Mouse (Mus musculus) stomach, embryonic 14.5 days (tissue): ENCODE results near the gene Shroom1. TPM values are rescaled to one million over a fixed set of nuclear protein-coding genes. Genes with fewer than 3 reads are reported as not detected.

Experiments
- ATAC-seq: fragments of 200-750 bp; cut with Nextera tagmentation; 2 replicates; pipeline ENCODE4 v1.8.0; 2017; ENCODE audit warnings: low read depth, moderate TSS enrichment; ENCODE audit not compliant: insufficient number of reproducible peaks, insufficient read depth, low FRiP score
- H3K27ac ChIP-seq: fragments of 300-500 bp; sonication (generic); 2 replicates; pipeline ENCODE4 v1.5.1; 2014; ENCODE audit warnings: mild to moderate bottlenecking, low read length, moderate library complexity, mixed read lengths
- H3K27me3 ChIP-seq: fragments of 300-500 bp; sonication (generic); 2 replicates; pipeline ENCODE4 v1.6.1; 2014; ENCODE audit warnings: low read length, control low read depth, mixed read lengths; ENCODE audit not compliant: control insufficient read depth, insufficient read depth
- H3K36me3 ChIP-seq: fragments of 300-500 bp; sonication (generic); 2 replicates; pipeline ENCODE4 v1.6.1; 2014; ENCODE audit warnings: mild to moderate bottlenecking, control low read depth, low read length, moderate library complexity, mixed read lengths; ENCODE audit not compliant: control insufficient read depth, insufficient read depth
- H3K4me1 ChIP-seq: fragments of 300-500 bp; sonication (generic); 2 replicates; pipeline ENCODE4 v1.6.1; 2014; ENCODE audit warnings: low read length, control low read depth, mixed read lengths; ENCODE audit not compliant: control insufficient read depth, insufficient read depth
- H3K4me2 ChIP-seq: fragments of 300-500 bp; sonication (generic); replicated peaks from 2 replicates; pipeline ENCODE4 v1.6.1; 2014; ENCODE audit warnings: low read depth, low read length, control low read depth
- H3K4me3 ChIP-seq: fragments of 300-500 bp; sonication (generic); 2 replicates; pipeline ENCODE4 v1.5.1; 2014; ENCODE audit warnings: low read depth, low read length, control low read depth
- H3K9ac ChIP-seq: fragments of 300-500 bp; sonication (generic); replicated peaks from 2 replicates; pipeline ENCODE4 v1.6.1; 2014; ENCODE audit warnings: low read depth, mild to moderate bottlenecking, control low read depth, low read length, moderate library complexity, mixed read lengths
- H3K9me3 ChIP-seq: fragments of 300-500 bp; sonication (generic); 2 replicates; pipeline ENCODE4 v1.6.1; 2016; ENCODE audit warnings: low read depth, low read length, control low read depth; ENCODE audit not compliant: control insufficient read depth
- WGBS: fragments of 180-500 bp; shearing (Covaris S2); extraction: QIAGEN DNeasy Blood & Tissue Kit; methylation state at CpG from one replicate; pipeline ENCODE4 v1.1.7; 2014; 5-methylcytosine and 5-hydroxymethylcytosine counted together
- polyA plus RNA-seq: library from polyadenylated mRNA; unstranded; fragments of >200 nt; fragmentation: Nextera tagmentation; extraction: Ambion mirVana; gene quantifications from 2 replicates; pipeline ENCODE4 v1.2.1, GENCODE M21; 2014

Shroom1 gene
- polyA plus RNA-seq, 1 experiment from 2014 or later: 1.1 TPM

DNA sequence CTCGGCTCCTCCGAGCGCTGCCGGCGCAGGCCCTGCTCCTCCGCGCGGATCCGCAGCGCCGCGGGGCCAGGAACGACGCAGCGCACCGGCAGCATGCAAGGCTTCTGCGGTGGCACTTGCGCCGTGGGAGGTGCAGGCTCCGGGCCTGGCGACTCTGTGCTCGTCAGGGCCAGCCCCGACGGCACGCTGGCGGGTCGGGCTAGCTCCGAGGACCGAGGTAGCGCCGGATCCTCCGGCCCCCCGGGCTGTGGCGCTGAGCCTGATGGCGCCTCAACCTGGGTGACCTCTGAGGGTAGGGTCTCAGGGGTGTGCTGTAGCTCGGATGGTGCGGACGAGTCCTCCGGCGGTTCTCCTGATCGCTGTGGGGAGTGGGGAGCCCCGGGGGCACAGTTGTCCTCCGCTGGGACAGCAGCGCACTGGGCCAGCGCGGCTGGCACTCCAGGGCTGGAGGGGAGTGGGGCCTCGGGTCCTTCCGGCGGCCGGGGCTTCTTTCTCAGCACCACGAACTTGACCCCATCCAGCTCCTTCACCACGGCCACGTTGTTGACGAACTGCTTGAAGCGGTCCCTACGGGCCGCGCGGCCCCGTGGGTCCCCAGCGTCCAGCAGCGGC, 22.3 kb downstream of the Shroom1 start:
- Histone ChIP-seq H3K4me3 (peak overlapping the region; percentile 29), H3K9me3 (0 out of 2 replicates have a peak, but pooled peaks cover 3% of the 10 kb centered on the region), H3K4me2 (peak overlapping the region; percentile 69), H3K36me3 (no peaks in the 10 kb centered on the region), H3K4me1 (0 out of 2 replicates have a peak, but pooled peaks cover 6% of the 10 kb centered on the region), H3K27me3 (peaks cover 53% of the 10 kb centered on the region), H3K9ac (no peak overlapping the region), H3K27ac (no peak overlapping the region)
- WGBS: 2% methylated on average over 62 of the region's 62 CpGs
- ATAC-seq: no peak

- WGBS: 4% methylated on average over 40 of the region's 40 CpGs
These were observed 22.8 kb downstream of the Shroom1 start, which contains the start of the genes Gm9945 and Sowaha for GRCm38 (mm10) chr11:53479783-53480301. Gm9945 (plus strand) TSS chr11:53480166. Sowaha (minus strand) TSS chr11:53480274.

GRCm38 (mm10) chr11:53481088-53481730, 24.2 kb downstream of the Shroom1 start:
- no peak; the same call in 1 of the 2 replicates for ATAC-seq
- Histone ChIP-seq H3K27me3 (peaks cover 42% of the 10 kb centered on the region), H3K27ac (no peak overlapping the region), H3K4me3 (no peak overlapping the region), H3K4me2 (no peak overlapping the region), H3K9ac (no peak overlapping the region), H3K4me1 (0 out of 2 replicates have a peak, but pooled peaks cover 6% of the 10 kb centered on the region), H3K9me3 (0 out of 2 replicates have a peak, but pooled peaks cover 3% of the 10 kb centered on the region), H3K36me3 (no peaks in the 10 kb centered on the region)
- 69% methylated on average over 4 of the region's 4 CpGs for WGBS

More at GRCm38 (mm10) chr11:53479783-53480301, 22.8 kb downstream of the Shroom1 start, which contains the start of the genes Gm9945 and Sowaha:
- H3K9me3 ChIP-seq: 0 out of 2 replicates have a peak, but pooled peaks cover 3% of the 10 kb centered on the region
- ATAC-seq: peak; percentile 56; the same call in 1 of the 2 replicates
- peaks cover 49% of the 10 kb centered on the region for H3K27me3 ChIP-seq
- 0 out of 2 replicates have a peak, but pooled peaks cover 6% of the 10 kb centered on the region for H3K4me1 ChIP-seq
- peak within 1 kb of the TSS; percentile 69 for H3K4me2 ChIP-seq
- no peak within 1 kb of the TSS for H3K9ac ChIP-seq
- H3K4me3 ChIP-seq: peak within 1 kb of the TSS; percentile 29
- no peaks in the 10 kb centered on the region for H3K36me3 ChIP-seq
- no peak within 1 kb of the TSS for H3K27ac ChIP-seq

- no peak overlapping the region for H3K4me2 ChIP-seq
- 61% methylated on average over 9 of the region's 9 CpGs for WGBS
- H3K4me3 ChIP-seq: no peak overlapping the region
- no peak overlapping the region for H3K27ac ChIP-seq
- H3K27me3 ChIP-seq: peaks cover 28% of the 10 kb centered on the region
- no peaks in the 10 kb centered on the region for H3K36me3 ChIP-seq
- H3K9me3 ChIP-seq: 0 out of 2 replicates have a peak, but pooled peaks cover 3% of the 10 kb centered on the region
- ATAC-seq: peak; percentile 51; the same call in 1 of the 2 replicates
- 0 out of 2 replicates have a peak, but pooled peaks cover 11% of the 10 kb centered on the region for H3K4me1 ChIP-seq
- no peak overlapping the region for H3K9ac ChIP-seq
These were observed 26.3 kb downstream of the Shroom1 start for GRCm38 (mm10) chr11:53483159-53483891.

DNA sequence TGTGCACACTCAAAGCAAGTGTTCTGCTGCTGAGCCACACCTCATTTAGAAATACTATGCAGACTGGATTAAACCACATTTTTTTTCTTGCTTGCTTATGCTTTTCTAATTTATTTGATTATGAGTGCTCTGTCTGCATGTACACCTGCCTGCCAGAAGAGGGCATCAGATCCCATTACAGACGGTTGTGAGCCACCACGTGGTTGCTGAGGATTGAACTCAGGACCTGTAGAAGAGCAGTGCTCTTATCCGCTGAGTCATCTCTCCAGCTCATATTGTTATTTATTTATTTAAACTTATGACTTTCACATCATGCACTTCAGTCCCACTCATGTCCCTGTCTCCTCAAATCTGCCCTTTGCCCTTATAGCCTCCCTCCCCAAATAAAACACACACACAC, 28.7 kb downstream of the Shroom1 start:
- WGBS: 43% methylated on average over 3 of the region's 3 CpGs
- no peak overlapping the region for H3K4me3 ChIP-seq
- H3K27ac ChIP-seq: no peak overlapping the region
- 0 out of 2 replicates have a peak, but pooled peaks cover 4% of the 10 kb centered on the region for H3K4me1 ChIP-seq
- no peak overlapping the region for H3K4me2 ChIP-seq
- H3K36me3 ChIP-seq: no peaks in the 10 kb centered on the region
- no peak overlapping the region for H3K9ac ChIP-seq
- H3K9me3 ChIP-seq: no peaks in the 10 kb centered on the region
- peaks cover 9% of the 10 kb centered on the region; the same call in 1 of the 2 replicates for H3K27me3 ChIP-seq
- no peak for ATAC-seq

- Histone ChIP-seq H3K27ac (no peak overlapping the region), H3K4me2 (no peak overlapping the region), H3K36me3 (no peaks in the 10 kb centered on the region), H3K27me3 (0 out of 2 replicates have a peak, but pooled peaks cover 5% of the 10 kb centered on the region), H3K4me1 (0 out of 2 replicates have a peak, but pooled peaks cover 4% of the 10 kb centered on the region), H3K9ac (no peak overlapping the region), H3K9me3 (no peaks in the 10 kb centered on the region), H3K4me3 (no peak overlapping the region)
- no peak for ATAC-seq
- WGBS: 72% methylated on average over 3 of the region's 3 CpGs
These were observed 29.3 kb downstream of the Shroom1 start for GRCm38 (mm10) chr11:53486351-53486750.

DNA sequence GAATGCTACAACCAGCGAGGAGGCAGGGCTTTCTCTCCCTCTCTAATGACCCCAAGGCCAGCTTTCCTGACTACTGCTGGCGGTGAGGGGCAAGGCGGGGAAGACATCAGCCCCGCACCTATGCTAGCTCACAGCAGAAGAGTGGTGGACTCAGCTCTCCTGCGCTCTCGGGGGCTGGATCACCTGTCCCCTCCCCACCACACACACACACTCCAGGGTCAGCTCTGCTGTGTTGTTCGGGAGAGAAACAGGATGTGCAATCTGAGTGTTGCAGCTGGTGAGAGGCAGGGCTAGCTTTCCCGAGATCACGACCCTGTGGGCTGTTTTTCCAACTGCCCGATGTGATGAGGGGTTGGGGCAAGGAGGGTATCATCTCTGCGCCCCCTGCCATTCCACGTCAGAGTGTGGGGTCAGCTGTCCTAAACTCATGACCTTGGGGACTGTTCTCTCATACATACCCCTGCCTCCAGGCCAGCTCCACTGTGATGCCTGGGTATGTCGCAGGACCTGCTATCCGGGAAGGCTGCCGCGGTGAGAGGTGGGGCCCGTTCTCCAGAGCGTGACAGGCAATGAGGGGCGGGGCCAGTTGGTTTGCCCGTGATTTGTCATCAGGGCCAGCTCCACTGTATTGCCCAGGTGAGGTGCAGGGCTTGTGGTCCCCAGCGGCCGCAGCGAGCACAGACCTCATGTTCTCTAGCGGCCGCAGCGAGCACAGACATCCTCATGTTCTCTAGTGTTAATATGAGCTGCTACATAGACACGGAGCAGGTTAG, 30.0 kb downstream of the Shroom1 start:
- ATAC-seq: peak; percentile 46
- Histone ChIP-seq H3K4me2 (peak overlapping the region; percentile 29), H3K4me1 (0 out of 2 replicates have a peak, but pooled peaks cover 4% of the 10 kb centered on the region), H3K27ac (no peak overlapping the region), H3K27me3 (no peaks in the 10 kb centered on the region), H3K9ac (no peak overlapping the region), H3K36me3 (no peaks in the 10 kb centered on the region), H3K4me3 (peak overlapping the region; percentile 6; the same call in 1 of the 2 replicates), H3K9me3 (no peaks in the 10 kb centered on the region)
- WGBS: 7% methylated on average over 27 of the region's 27 CpGs
